Mouse (Mus musculus): Measurements from ENCODE around the gene Bglap. TPM values are rescaled to one million over a fixed set of nuclear protein-coding genes. Genes with fewer than 3 reads are reported as not detected.
"Not testable (repeated sequence)": the region's sequence is repeated elsewhere in the genome, so short reads cannot be mapped to it uniquely, and the experiment has no call there.

Gene Bglap
- polyA plus RNA-seq, 1 experiment from 2014 or later, result not detected

- Histone ChIP-seq H3K4me3 (no peak overlapping the region), H3K27me3 (no peaks in the 10 kb centered on the region), H3K4me1 (replicated peaks) (peaks cover 21% of the 10 kb centered on the region), H3K9ac (no peak overlapping the region), H3K9me3 (no peaks in the 10 kb centered on the region), H3K27ac (replicated peaks) (no peak overlapping the region), H3K4me2 (no peak overlapping the region), H3K36me3 (peaks cover 33% of the 10 kb centered on the region)
- ATAC-seq (ENCODE audit: low FRiP score, low read depth), result no peak
- WGBS, result 97% methylated on average over 4 of the region's 4 CpGs
Measured at GRCm38 (mm10) chr3:88411681-88412080, 27.4 kb upstream of the Bglap start.

- peaks cover 29% of the 10 kb centered on the region for H3K36me3 ChIP-seq
- H3K4me1 ChIP-seq (replicated peaks), result peaks cover 21% of the 10 kb centered on the region
- peak overlapping the region; percentile 84 for H3K27ac ChIP-seq (replicated peaks)
- H3K27me3 ChIP-seq, result no peaks in the 10 kb centered on the region
- 29% methylated on average over 7 of the region's 7 CpGs for WGBS
- H3K4me3 ChIP-seq, result peak overlapping the region; percentile 58
- ATAC-seq (ENCODE audit: low FRiP score, low read depth), result no peak
- H3K9me3 ChIP-seq, result no peaks in the 10 kb centered on the region
- H3K4me2 ChIP-seq, result peak overlapping the region; percentile 66
- H3K9ac ChIP-seq, result peak overlapping the region; percentile 62
Measured at GRCm38 (mm10) chr3:88410645-88411031, 26.4 kb upstream of the Bglap start.

GRCm38 (mm10) chr3:88409741-88410644 is 25.7 kb upstream of the Bglap start, which contains the start of gene Pmf1:
Gene Pmf1 (minus strand): TSS chr3:88410331.
- peak; percentile 92 for ATAC-seq (ENCODE audit: low FRiP score, low read depth)
- Histone ChIP-seq H3K9me3 (no peaks in the 10 kb centered on the region), H3K4me2 (peak within 1 kb of the TSS; percentile 66), H3K27ac (replicated peaks) (peak within 1 kb of the TSS; percentile 84), H3K9ac (peak within 1 kb of the TSS; percentile 62), H3K4me1 (replicated peaks) (peaks cover 21% of the 10 kb centered on the region), H3K36me3 (peaks cover 27% of the 10 kb centered on the region), H3K27me3 (no peaks in the 10 kb centered on the region), H3K4me3 (peak within 1 kb of the TSS; percentile 58)
- WGBS, result under 1% methylated on average over 54 of the region's 54 CpGs

GRCm38 (mm10) chr3:88408953-88409352 is 24.7 kb upstream of the Bglap start:
- Histone ChIP-seq H3K27me3 (no peaks in the 10 kb centered on the region), H3K27ac (replicated peaks) (no peak overlapping the region), H3K9ac (peak overlapping the region; percentile 62; the same call in 1 of the 2 replicates), H3K4me1 (replicated peaks) (peaks cover 21% of the 10 kb centered on the region), H3K9me3 (no peaks in the 10 kb centered on the region), H3K4me2 (peak overlapping the region; percentile 66), H3K36me3 (peaks cover 17% of the 10 kb centered on the region), H3K4me3 (peak overlapping the region; percentile 58; the same call in 1 of the 2 replicates)
- no peak for ATAC-seq (ENCODE audit: low FRiP score, low read depth)
- 72% methylated on average over 5 of the region's 5 CpGs for WGBS

- H3K4me1 ChIP-seq (replicated peaks), result peaks cover 21% of the 10 kb centered on the region
- H3K4me3 ChIP-seq, result no peak overlapping the region
- WGBS, result 62% methylated on average over 7 of the region's 7 CpGs
- no peak overlapping the region for H3K4me2 ChIP-seq
- no peak overlapping the region for H3K27ac ChIP-seq (replicated peaks)
- no peaks in the 10 kb centered on the region for H3K9me3 ChIP-seq
- H3K27me3 ChIP-seq, result no peaks in the 10 kb centered on the region
- no peak for ATAC-seq (ENCODE audit: low FRiP score, low read depth)
- peaks cover 11% of the 10 kb centered on the region for H3K36me3 ChIP-seq
- H3K9ac ChIP-seq, result no peak overlapping the region
Measured at GRCm38 (mm10) chr3:88407529-88407928, 23.3 kb upstream of the Bglap start.

- peaks cover 7% of the 10 kb centered on the region; the same call in 1 of the 2 replicates for H3K36me3 ChIP-seq
- ATAC-seq (ENCODE audit: low FRiP score, low read depth), result peak; percentile 57; the same call in 1 of the 2 replicates
Measured at GRCm38 (mm10) chr3:88407090-88407489, 22.8 kb upstream of the Bglap start.

GRCm38 (mm10) chr3:88403522-88404230 is 19.4 kb upstream of the Bglap start:
- Histone ChIP-seq H3K27me3 (no peaks in the 10 kb centered on the region), H3K4me1 (replicated peaks) (0 out of 2 replicates have a peak, but pooled peaks cover 3% of the 10 kb centered on the region), H3K4me3 (no peak overlapping the region), H3K4me2 (no peak overlapping the region), H3K9me3 (no peaks in the 10 kb centered on the region), H3K36me3 (no peaks in the 10 kb centered on the region), H3K27ac (replicated peaks) (no peak overlapping the region), H3K9ac (no peak overlapping the region)
- WGBS, result 94% methylated on average over 10 of the region's 10 CpGs
- ATAC-seq (ENCODE audit: low FRiP score, low read depth), result no peak

More at GRCm38 (mm10) chr3:88407090-88407489, 22.8 kb upstream of the Bglap start:
- Histone ChIP-seq H3K9ac (no peak overlapping the region), H3K4me2 (no peak overlapping the region), H3K4me3 (no peak overlapping the region), H3K27me3 (no peaks in the 10 kb centered on the region), H3K9me3 (no peaks in the 10 kb centered on the region), H3K4me1 (replicated peaks) (peaks cover 21% of the 10 kb centered on the region), H3K27ac (replicated peaks) (no peak overlapping the region)
- WGBS, result 0% methylated on average over 2 of the region's 2 CpGs

GRCm38 (mm10) chr3:88398666-88399065 is 14.4 kb upstream of the Bglap start:
- Histone ChIP-seq H3K9ac (no peak overlapping the region), H3K9me3 (no peaks in the 10 kb centered on the region), H3K4me1 (replicated peaks) (no peaks in the 10 kb centered on the region), H3K36me3 (no peaks in the 10 kb centered on the region), H3K27me3 (no peaks in the 10 kb centered on the region), H3K4me3 (no peak overlapping the region), H3K4me2 (no peak overlapping the region), H3K27ac (replicated peaks) (no peak overlapping the region)
- WGBS, result 73% methylated on average over 2 of the region's 2 CpGs
- no peak for ATAC-seq (ENCODE audit: low FRiP score, low read depth)

- H3K27me3 ChIP-seq, result no peaks in the 10 kb centered on the region
- no peak overlapping the region for H3K4me2 ChIP-seq
- no peak overlapping the region for H3K27ac ChIP-seq (replicated peaks)
- no peak overlapping the region for H3K9ac ChIP-seq
- no peak overlapping the region for H3K4me3 ChIP-seq
- no peaks in the 10 kb centered on the region for H3K9me3 ChIP-seq
- H3K36me3 ChIP-seq, result no peaks in the 10 kb centered on the region
- no peaks in the 10 kb centered on the region for H3K4me1 ChIP-seq (replicated peaks)
- WGBS, result 95% methylated on average over 8 of the region's 8 CpGs
- ATAC-seq (ENCODE audit: low FRiP score, low read depth), result no peak
Measured at GRCm38 (mm10) chr3:88395742-88396141, 11.5 kb upstream of the Bglap start.

- Histone ChIP-seq H3K9me3 (no peaks in the 10 kb centered on the region), H3K27ac (replicated peaks) (no peak overlapping the region), H3K9ac (no peak overlapping the region), H3K36me3 (no peaks in the 10 kb centered on the region), H3K27me3 (no peaks in the 10 kb centered on the region), H3K4me1 (replicated peaks) (no peaks in the 10 kb centered on the region), H3K4me2 (no peak overlapping the region), H3K4me3 (no peak overlapping the region)
- ATAC-seq (ENCODE audit: low FRiP score, low read depth), result no peak
- WGBS, result 91% methylated on average over 6 of the region's 6 CpGs
Measured at GRCm38 (mm10) chr3:88395288-88395687, 11.0 kb upstream of the Bglap start.

GRCm38 (mm10) chr3:88393776-88394375 is 9.6 kb upstream of the Bglap start:
- WGBS, result 92% methylated on average over 9 of the region's 9 CpGs
- H3K27me3 ChIP-seq, result no peaks in the 10 kb centered on the region
- H3K4me3 ChIP-seq, result no peak overlapping the region
- H3K9ac ChIP-seq, result no peak overlapping the region
- H3K4me1 ChIP-seq (replicated peaks), result no peaks in the 10 kb centered on the region
- H3K27ac ChIP-seq (replicated peaks), result no peak overlapping the region
- no peaks in the 10 kb centered on the region for H3K36me3 ChIP-seq
- H3K4me2 ChIP-seq, result no peak overlapping the region
- no peak for ATAC-seq (ENCODE audit: low FRiP score, low read depth)
- no peaks in the 10 kb centered on the region for H3K9me3 ChIP-seq

- ATAC-seq (ENCODE audit: low FRiP score, low read depth), result peak; percentile 43; the same call in 1 of the 2 replicates
- H3K27me3 ChIP-seq; H3K4me2 ChIP-seq; H3K9me3 ChIP-seq; H3K36me3 ChIP-seq; H3K4me3 ChIP-seq; H3K27ac ChIP-seq (replicated peaks); H3K4me1 ChIP-seq (replicated peaks); H3K9ac ChIP-seq: not testable (repeated sequence)
- WGBS, result 31% methylated on average over 2 of the region's 7 CpGs
Measured at GRCm38 (mm10) chr3:88382383-88382782, 1.9 kb downstream of the Bglap start.
